Mouse (Mus musculus): ENCODE data around the gene Pde4a. TPM values are rescaled to one million over a fixed set of nuclear protein-coding genes. Genes with fewer than 3 reads are reported as not detected.

The Pde4a gene
- total RNA-seq, 2 experiments from 2014 or later, result 84.8 to 98.3 TPM

DNA sequence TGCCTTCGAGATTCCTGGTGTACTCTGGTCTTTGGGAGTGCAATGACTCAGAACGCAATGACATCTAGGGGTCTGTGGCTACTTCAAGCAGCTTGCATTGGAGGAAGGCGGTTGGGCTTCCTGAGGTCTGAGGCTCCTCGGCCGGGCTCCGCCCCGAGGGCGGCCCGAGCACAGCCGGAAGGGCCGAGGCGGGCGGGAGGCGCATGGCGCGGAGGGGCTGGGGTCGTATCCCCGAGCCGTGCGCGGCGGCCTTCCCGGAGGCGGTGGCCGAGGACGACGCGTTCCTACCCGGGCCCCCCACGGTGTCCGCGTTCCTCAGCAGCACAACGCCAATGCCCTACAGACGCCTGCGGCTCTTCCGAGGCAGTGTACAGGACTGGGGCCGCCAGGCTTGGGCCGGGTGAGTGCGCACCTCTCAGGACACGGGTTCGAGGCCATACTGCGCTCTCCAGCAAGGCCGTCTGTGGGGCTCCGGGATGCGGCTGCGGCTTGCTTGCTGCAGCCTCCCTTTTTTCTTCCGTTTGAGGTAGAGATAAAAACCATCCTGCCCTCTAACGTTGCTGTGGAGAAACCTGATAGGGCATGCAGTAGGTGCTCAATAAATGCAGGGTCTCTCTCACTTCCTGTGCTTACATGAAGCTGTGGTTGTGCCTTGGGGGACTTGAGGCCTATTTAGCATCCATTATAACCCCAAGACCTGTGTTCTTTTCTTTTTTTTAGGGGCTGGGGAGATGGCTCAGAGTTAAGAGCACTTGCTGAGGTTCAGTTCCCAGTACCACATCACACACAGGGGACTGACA is 16.1 kb downstream of the Pde4a start:
- DNase-seq (ENCODE audit: low spot score in 2 of 2), result no peak

DNA sequence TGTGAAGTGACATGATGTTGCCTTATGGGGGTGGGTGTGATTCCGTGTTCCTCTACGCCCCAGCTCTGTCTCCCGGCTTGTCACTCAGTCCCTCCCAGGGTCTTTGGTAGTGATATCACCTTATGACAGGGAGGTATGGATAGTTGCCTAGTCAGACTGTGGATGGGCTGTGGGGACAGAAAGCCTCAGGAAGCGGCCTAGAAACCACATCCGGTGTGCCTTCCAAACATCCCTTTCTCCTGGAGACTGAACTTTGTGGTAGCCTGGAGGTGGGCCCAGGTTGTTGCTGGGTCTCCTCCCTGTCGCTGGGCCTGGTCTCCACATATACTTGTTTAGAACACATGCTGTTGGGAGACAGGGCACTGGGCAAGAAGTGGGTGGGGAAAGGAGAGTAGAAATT is 17.9 kb downstream of the Pde4a start:
- no peak for DNase-seq (ENCODE audit: low spot score in 2 of 2)

DNA sequence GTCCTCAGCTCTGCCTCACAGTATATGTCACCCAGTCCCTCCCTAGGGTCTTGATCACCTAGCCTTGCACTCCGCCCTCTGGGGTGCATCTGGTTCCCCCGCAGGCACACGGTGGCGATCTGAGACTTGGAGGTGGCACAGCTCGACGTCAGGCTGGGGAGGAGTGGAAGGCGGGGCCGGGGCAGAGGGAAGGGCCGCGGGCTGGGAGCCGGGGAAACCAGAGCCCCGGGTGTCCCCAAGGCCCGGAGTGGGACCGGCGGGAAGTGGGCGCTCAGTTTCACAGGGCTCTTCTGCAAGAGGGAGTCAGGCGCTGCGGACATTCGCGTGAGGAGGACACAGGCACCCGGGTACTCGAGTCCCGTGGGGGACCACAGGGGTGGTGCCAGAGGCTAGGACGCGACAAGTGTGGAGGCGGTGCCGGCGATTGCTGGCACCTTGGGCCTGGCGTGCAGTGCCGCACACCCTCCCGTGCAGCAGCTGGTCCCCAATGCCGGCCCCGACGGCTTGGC is 18.4 kb downstream of the Pde4a start:
- DNase-seq (ENCODE audit: low spot score in 2 of 2), result no peak

DNA sequence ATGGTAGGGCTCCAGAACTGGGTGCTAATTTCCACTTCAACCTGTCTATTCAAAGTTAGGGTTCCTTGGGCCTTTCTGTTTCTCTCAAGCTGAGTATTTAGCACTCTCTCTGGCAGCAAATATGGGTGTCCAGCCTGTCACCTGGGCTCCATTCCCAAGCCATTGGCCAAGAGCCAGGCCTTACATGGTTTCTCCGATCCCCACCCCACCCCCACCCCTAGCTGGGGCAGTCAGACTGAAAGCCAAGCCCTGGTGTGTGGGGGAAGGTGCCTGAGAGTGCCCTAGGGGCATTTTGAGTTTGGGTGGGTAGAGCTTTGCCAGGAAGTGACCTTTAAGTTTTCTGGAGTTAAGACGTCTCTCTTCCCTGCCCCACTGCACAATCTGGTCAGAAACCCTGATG is 19.2 kb downstream of the Pde4a start:
- DNase-seq (ENCODE audit: low spot score in 2 of 2), result no peak

DNA sequence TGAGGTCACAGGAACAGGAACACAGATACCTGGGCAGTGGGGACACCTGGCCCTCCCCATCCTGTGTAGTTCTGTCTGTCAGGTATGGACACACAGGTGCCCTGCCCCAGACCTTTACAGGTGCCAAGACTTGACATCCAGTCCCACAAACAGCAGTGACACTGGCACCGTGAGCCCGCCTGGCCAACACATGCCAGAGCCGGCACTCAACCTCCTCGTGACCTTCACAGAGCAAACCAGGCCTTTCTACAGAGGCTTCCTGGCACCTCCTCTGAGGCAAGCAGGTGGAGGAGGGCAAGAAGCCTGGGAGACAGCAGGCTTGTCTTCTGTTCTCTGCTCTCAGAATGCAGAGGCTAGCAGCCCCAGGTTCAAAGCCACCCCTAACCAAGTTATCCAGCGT is 19.9 kb downstream of the Pde4a start:
- no peak for DNase-seq (ENCODE audit: low spot score in 2 of 2)

DNA sequence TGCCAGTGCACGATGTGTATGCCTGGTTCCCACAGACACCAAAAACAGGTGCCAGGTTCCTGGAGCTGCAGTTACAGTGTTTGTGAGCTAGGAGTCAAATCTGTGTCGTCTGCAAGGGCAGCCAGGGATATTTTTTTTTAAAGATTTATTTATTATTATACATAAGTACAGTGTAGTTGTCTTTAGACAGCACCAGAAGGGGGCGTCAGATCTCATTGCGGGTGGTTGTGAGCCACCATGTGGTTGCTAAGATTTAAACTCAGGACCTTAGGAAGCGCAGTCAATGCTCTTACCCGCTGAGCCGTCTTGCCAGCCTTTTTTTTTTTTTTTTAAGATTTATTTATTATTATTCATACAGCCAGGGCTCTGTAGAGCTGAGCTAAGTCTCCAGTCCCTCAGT is 24.4 kb downstream of the Pde4a start:
- no peak for DNase-seq (ENCODE audit: low spot score in 2 of 2)

DNA sequence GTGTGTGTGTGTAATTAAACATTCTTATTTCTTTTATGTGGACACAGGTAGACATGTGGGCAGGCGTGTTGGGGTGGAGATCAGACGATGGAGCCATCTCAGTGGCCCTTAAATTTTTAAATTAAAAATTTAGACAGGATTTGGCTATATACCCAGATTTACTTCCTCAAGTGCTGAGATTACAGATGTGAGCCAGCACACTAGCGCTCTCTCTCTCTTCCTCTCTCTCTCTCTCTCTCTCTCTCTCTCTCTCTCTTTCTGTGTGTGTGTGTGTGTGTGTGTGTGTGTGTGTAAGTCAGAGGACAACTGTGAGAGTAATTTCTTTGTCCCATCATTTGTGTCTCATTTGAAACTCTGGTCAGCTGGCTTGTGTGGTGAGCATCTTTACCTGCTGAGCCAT is 25.2 kb downstream of the Pde4a start:
- no peak for DNase-seq (ENCODE audit: low spot score in 2 of 2)

DNA sequence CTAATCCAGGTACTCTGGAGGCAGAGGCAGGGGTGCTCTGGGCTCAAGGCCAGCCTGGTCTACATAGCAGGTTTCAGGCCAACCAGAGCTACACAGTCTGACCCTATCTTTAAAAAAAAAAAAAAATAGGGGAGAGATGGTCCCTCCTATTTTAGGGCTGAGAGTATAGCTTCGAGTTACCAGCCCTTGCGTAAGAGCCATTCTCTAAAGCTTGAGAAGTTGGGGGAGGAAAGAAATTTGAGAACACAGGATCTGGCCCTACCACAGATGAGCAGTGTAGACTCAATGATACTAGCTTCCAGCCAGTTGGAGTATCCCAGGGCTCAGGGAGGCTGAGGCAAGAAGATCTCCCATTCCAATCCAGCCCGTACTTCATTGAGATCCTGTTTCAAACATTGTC is 28.3 kb downstream of the Pde4a start:
- DNase-seq (ENCODE audit: low spot score in 2 of 2), result no peak

DNA sequence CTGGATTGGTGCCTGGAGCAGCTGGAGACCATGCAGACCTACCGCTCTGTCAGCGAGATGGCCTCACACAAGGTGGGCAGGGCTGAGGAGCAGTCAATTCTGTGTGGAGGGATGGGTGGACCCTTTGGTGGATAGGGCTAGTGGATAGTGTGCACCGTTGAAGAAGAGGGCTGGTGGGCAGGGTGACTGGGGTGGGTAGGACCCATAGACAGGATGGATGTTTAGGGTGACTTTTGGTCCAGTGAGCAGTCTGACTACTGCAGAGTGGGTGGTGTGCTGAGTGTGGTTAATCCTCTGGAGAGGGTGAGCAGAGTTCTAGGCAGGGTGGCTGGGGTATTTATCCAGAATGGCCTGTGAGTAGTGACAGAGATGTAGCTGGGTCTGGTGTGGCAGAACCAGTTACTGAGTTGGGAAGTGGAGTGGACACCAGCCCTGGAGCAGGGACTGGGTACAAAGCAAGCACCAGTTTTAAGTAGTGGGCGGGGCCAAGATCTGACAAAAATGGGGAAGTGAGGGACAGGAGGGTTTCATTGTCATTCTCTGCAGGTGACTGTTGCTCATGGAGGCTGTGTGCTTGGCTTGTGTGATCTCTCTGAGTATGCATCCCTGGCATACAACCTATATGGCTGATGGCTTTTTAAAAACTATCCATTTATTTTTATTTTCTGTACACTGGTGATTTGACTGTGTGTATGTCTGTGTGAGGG is 29.4 kb downstream of the Pde4a start:
- DNase-seq (ENCODE audit: low spot score in 2 of 2), result no peak

DNA sequence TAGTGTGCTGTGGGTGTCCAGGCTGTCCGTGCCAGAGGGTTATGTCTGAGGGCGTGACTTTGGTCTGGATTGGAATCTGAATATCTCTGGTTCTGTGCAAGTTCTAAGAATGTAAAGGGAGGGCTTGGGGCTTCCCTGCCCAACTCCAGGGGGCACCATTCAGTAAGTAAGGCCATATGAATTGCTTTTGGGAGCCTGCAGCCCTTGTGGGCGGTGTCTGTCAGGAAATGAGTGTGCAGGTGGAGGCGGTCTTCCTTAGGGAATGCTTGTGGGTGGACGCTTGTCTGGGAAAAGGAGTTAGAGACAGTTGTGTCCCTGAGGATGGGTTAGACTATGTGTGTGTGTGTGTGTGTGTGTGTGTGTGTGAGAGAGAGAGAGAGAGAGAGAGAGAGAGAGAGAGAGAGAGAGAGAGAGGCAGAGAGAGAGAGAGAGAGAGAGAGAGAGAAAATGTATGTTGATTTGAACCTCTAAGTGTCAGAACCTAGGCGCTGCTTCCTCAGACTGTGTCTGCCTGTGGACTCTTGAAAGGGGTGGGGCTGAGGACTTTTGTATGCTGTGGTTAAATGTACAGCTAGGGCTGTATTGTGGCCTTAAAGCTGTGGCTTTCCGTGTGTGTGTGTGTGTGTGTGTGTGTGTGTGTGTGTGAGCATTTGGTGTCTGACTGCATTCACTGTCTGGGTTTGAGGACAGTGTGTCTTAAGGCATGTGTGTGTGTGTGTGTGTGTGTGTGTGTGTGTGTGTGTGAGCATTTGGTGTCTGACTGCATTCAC is 30.4 kb downstream of the Pde4a start:
- DNase-seq (ENCODE audit: low spot score in 2 of 2), result peak; percentile 57 to 76

DNA sequence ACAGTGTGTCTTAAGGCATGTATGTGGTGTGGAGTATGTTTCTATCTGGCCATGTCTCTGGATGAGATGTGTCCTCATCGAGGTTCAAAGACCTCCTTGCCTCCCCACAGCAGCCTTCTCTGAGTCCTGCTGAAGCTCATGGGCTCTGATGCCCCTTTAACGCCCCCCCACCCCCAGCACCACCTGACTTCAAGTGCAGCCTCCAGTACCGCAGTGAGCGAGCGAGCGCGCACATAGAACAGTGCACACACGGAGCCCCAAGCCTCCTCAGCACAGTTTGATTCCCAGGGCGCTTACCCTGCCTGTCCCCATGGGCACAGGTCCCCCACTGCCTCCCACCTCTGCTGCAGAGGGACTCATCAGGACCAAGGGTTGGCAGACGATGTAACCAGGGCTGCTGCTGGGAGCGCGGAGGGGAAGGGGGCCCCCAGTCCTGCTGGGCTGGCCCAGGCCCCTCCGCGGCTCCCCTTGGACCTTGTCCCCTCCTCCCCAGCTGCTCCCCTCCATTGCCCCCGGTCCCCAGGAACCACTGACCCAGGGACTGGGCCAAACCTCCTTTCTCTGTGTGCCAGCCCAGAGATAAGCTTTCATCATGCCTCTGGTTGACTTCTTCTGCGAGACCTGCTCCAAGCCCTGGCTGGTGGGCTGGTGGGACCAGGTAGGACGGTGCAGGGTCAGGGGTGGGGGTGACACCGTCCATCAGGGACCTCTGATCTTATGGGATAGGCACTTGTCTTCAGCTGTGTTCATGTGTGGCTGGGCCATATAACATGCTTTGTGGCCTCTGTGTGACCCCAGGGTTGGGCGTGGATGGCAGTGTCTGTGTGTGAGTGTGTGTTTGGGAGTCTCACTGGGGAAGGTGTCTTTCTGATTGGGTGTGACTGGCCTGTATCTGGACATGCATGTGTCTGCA is 31.3 kb downstream of the Pde4a start:
- DNase-seq (ENCODE audit: low spot score in 2 of 2), result peak; percentile 49 to 62

DNA sequence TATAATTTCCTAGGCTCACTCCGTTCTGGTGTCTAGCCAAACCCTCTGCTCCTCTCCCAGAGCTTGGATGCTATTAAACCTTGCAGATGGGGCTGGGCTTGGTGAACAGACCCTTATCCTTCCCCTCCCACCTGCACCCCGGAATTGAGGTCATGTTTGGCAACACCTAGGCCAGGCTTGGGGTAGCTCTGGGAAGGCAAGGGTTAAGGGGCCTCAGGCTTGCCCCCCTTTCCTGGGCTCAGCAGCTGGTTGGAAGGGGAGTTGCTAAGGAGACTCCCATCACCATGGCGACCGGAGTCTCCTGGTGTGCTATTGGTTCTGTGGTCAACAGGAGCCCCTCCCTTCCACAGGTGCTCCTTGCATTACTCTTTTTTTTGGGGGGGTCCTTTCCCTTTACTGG is 32.5 kb downstream of the Pde4a start:
- peak; percentile 64 to 69 for DNase-seq (ENCODE audit: low spot score in 2 of 2)

DNA sequence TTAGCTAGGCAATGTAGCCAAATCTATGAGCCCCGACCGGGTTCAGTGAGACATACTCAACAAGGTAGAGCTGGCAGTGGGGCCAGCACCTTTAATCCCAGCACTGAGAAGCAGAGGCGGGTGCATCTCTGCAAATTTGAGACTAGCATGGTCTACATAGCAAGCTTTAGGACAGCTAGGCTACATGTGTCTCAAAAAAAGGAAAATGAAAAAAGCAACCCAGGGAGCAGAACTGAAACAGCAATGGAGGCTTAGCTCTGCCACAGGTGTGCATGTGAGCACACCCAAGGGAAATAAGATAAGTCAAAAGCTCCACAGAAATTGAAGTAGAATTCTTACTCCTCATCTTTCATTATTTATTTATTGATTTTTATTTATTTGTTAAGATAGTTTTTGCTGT is 33.4 kb downstream of the Pde4a start:
- no peak for DNase-seq (ENCODE audit: low spot score in 2 of 2)

DNA sequence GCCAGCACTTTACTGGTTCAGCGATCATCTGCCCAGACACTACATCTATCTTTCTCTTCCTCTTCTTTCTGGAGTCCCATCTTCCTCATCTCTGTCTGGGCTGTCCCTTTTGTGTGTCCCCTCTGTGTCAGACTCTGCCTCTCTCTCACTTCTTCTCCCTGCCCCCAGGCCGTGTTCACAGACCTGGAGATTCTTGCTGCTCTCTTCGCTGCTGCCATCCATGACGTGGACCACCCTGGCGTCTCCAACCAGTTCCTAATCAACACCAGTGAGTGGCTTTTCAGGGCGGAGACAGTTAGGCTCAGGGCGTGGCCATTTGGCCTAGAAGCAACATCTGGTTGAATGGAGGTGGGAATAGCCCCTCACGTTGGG is 38.6 kb downstream of the Pde4a start:
- no peak for DNase-seq (ENCODE audit: low spot score in 2 of 2)

DNA sequence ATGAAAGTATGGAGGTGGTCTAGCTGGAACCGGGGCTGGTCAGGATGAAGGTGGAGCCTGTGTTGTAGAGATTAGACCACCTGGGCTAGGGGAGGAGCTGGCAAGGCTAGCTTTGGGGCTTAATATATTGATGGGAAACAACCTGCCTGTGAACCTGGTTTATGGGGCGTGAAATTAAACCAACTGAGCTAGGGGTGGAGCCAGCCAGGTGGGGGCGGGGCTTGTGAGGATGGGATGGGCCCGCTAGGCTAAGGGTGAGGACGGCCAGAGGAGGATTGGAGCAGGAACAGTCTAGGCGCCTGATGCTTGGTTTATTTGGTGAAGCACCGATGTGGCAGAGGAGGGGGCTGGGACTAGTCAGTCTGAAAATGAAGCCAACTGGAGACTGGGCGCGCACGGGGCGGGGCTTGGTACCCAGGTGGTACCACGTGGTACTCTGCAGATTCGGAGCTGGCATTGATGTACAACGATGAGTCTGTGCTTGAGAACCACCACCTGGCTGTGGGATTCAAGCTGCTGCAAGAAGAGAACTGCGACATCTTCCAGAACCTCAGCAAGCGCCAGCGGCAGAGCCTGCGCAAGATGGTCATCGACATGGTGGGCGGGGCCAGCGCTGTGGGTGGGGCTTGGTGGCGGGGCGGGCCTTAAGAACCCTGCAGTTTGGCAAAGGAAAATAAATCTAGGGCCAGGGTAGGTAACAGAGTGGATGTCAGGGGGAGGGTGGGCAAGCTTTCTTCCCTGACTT is 39.2 kb downstream of the Pde4a start:
- peak in 1 of 2 experiments; percentile 22 for DNase-seq (ENCODE audit: low spot score in 2 of 2)

DNA sequence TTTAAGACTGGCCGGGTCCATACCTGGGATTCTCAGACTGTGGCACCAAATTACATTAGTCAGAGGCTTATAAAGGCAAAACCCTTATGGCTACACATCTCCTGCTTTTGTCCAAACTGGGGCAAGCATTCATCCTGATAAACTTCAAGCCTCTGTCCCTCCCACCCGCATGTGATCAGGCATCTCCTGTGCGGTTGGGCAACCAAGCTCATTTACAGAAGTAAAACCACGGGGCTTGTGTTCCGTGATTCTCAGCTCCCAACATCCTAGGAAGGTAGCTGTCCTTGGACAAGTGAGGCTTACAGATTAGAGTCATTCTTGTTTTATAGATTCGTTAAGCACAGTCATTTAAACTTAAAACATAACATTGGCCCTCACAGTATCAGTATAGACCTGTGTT is 41.3 kb downstream of the Pde4a start:
- no peak for DNase-seq (ENCODE audit: low spot score in 2 of 2)

DNA sequence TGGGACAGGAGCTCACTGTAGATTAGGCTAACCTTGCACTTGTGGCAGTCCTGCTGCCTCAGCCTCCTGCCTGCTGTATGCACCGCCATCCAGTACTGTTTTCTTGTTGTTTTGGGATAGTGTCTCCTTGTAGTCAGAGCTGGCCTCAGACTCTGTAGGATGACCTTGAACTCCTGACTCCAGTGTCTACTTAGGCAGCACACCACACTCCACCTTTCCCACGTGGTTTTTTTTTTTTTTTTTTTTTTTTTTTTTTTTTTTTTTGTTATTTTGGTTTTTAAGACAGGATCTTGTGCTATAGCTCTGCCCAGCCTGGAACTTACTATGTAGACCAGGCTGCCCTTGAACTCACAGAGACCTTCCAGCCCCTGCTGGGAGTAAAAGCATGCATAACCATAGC is 43.1 kb downstream of the Pde4a start:
- DNase-seq (ENCODE audit: low spot score in 2 of 2), result no peak

DNA sequence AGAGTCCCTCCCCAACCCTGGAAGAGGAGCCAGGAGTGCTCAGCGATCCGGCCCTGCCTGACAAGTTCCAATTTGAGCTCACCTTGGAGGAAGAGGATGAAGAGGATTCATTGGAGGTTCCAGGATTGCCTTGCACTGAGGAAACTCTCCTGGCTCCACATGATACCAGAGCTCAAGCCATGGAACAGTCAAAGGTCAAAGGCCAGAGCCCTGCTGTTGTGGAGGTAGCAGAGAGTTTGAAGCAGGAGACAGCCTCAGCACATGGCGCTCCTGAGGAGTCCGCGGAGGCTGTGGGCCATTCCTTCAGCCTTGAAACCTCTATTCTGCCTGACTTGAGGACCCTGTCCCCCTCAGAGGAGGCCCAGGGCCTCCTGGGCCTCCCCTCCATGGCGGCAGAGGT is 45.3 kb downstream of the Pde4a start:
- DNase-seq (ENCODE audit: low spot score in 2 of 2), result no peak

DNA sequence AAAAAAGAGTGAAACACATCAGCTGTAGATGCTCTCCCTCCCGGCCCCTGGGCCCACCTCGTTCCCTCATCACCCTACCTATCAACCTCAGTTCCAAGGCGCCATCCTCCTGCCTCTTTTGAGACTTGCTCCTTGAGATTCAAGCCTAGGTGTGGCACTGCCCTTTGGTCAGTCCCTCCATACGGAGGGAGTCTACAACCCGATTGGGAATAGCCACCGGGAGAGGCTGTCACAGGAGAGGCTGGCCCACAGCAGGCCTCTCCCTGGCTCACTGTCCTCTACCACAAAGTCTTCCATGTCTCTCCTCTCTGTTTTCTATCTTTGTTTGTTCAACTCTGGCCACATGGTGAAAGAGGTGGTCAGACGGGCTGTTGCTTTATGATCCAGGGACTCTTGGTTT is 46.1 kb downstream of the Pde4a start:
- DNase-seq (ENCODE audit: low spot score in 2 of 2), result no peak

DNA sequence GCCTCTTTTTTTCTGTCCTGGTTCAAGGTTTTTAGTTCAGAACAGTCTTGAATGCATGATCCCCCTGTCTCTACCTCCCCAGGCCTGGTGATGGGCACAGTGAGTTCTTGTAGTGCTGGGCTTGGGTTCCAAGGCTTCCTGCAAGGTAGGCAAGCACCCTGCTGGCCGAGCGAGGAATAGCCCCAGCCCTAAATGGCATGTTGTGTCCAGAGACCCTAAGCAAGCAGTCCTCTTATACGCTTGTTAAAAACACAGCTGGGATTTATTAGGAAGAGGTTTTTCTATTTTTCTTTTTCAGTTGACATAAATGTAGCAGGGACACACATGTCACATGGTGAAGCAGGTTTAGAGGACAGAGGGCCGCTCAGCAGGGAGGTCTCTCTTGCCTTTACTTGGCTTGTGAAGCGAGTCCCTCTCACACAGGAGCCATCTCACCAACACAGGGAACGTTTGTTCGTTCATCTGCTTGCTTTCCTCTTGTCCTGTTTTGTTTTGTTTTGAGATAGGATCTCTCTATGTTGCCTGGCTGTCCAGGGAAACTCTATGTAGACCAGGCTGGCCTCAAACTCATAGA is 48.2 kb downstream of the Pde4a start:
- no peak for DNase-seq (ENCODE audit: low spot score in 2 of 2)

All from left cerebral cortex, adult 18-20 months (tissue).